Mouse (Mus musculus): ENCODE measurements around the gene Upk3a.
A peak's percentile ranks its signal among the peaks of the same experiment; 100 is the strongest.

The Upk3a gene

GRCm38 (mm10) chr15:85016951-85017664 lies at the start of gene Upk3a:
Upk3a (plus strand) TSS chr15:85017141.
- DNase-seq (ENCODE audit: low spot score) = peak; percentile 83

DNA sequence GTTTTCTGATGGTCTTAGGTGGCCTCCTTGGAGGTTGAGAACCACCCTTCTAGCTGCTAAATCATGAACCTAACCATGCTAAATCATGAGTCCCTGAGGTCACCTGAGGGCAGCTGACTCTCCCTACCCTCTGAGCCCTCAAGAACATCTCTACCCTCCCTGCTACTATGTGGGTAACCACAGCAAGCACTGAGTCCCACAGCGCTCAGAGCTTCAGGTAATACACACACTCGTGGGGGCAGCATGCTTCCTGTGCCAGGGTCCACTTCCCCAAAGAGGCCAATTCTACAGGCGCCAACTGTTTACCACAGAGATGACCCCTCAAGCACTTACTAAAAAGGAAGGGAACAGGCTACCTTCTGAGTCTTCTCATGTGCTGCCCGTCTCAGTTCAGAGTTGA lies 48.4 kb upstream of the Upk3a start:
- DNase-seq (ENCODE audit: low spot score) = no peak

GRCm38 (mm10) chr15:84972860-84973543 lies 43.9 kb upstream of the Upk3a start:
- no peak for DNase-seq (ENCODE audit: low spot score)

DNA sequence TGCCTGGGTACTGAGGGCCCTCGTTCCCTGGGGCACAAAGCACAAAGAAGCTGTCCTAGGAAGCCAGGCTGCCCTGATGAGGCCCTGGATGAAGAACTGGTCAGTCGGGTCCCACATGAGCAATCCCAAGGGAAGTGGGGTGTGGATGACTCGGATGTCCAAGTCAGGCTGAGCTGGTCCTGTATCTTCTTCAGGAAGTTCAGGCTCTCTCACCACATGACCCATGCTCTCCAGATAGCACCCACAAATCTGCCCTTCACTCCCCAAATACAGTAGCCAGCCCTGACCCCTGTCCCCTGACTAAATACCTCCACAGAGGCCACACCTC lies 43.4 kb upstream of the Upk3a start:
- no peak for DNase-seq (ENCODE audit: low spot score)

DNA sequence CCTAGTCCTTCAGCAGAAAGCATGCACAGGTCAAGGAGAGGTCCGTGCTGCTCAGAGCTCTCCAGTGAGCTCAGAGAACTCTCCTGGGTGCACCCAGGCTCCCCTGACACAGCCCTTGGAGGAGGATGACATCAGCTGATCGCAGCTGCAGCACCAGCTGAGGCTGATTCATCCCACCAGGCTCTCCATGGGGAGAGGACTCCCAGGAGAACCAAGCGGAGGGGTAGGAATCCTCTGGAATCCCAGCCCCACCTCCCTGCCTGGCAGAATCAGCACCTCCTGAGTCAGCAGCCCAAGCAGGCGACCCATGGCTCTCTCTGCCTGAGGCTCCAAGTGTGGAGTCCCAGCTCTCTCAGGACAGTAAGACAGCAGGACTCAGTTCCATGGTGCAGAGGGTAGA lies 41.2 kb upstream of the Upk3a start:
- no peak for DNase-seq (ENCODE audit: low spot score)

DNA sequence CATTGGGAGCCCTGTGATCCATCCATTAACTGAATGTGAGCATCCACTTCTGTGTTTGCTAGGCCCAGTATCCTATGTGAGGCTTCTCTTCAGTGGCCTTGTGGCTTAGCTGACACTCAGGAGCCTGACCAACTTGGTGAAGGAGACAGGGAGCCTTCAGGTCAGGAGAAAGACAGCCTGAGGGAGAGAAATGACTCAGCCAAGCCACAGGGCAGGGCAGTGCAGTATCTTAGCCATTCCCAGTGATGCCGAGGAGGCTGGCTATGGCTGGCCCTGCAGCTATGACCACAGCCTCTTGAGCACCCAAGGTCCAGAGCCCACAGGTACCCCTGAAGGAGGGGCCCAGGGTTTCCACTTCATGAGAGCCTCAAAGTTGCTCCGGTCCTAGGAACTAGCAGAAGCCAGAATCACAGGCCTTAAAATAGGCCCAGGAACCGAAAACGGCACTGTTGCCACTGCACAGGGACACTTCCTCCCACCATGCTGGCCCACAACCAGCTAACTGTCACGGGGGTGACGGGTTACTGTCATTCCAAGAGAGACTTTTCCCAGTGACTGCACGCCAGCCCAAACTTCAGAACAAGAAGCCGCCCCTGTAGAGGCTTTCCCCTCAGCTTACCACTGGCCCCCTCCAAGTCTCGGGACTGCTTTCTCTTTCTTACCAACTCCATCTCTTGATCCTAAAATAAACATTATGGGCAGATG lies 35.2 kb upstream of the Upk3a start:
- no peak for DNase-seq (ENCODE audit: low spot score)

DNA sequence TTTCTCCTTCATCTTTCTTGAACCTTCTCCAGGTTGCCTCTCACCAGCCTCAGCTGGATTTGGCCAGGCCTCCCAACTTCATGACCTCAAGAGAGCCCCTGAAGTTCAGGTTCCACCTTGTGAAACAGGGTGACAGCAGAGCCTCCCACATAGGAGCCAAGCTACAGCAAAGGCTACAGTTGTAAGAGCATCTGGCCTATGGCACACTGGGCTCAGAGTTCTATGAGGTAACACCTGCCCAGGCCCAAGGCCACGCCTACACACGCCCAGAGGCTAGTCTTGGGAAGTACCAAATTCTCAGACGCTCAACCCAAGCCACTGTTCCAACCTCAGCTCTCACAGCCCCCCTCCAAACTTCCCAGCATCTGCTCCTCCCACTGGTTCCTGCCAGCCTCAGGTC lies 34.1 kb upstream of the Upk3a start:
- no peak for DNase-seq (ENCODE audit: low spot score)

DNA sequence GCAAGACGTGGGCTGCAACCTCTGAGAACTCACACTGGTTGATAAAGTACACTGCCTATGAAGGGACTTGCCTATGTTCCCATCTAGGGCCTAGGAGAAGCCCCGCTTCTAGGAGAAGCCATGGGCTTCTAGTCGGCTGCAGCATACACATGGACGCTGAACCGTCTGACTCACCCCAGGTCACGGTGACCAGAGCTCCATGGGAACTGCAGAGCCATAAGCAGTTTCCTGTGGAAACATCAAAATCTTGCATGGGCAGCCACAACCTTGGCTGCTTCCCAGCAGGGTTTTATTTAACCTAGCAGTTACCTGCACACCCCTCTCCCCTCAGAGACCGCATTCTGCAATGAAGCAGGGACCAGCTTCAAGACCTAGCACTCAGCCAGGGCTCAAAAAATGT lies 33.2 kb upstream of the Upk3a start:
- no peak for DNase-seq (ENCODE audit: low spot score)

GRCm38 (mm10) chr15:84985516-84986160 lies 31.3 kb upstream of the Upk3a start:
- DNase-seq (ENCODE audit: low spot score) = no peak

DNA sequence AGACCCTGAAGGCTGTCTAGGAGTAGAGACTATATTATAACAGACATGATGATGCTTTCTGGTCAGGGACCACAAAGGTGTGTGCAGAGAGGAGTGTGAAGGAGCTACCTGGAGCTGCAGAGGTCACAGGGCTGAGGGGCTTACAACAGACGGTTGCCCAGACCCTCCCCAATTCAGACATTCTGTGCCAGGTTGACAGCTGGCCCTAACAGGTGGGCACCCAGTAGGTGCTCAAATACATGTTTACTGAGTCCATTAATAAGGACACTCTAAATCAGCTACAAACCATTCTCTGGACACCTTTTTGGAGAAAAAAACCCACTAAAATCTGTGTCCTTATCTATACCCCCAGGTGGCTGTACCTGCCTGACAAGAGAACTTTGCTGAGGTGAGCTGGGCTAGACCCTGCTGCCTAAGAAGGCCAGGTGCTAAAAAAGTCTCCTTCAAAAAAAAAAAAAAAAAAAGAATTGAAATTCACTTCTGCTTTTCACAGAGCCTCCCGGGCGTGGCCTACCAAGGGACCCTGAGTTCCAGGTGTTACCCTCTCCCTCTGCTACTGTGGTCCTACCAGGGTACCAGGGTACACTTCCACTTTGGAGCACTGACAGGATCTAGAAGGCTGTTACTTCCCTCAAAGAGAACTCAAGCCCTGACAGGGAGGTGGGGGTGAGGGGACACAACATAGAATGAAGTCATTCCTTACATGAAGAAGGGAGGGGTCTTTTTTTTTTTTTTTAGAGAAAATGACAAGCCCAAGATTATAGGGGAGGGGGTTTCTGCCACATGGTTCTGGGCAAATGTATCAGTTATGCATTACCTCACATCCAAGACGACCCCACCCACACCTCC lies 30.5 kb upstream of the Upk3a start:
- DNase-seq (ENCODE audit: low spot score) = no peak

DNA sequence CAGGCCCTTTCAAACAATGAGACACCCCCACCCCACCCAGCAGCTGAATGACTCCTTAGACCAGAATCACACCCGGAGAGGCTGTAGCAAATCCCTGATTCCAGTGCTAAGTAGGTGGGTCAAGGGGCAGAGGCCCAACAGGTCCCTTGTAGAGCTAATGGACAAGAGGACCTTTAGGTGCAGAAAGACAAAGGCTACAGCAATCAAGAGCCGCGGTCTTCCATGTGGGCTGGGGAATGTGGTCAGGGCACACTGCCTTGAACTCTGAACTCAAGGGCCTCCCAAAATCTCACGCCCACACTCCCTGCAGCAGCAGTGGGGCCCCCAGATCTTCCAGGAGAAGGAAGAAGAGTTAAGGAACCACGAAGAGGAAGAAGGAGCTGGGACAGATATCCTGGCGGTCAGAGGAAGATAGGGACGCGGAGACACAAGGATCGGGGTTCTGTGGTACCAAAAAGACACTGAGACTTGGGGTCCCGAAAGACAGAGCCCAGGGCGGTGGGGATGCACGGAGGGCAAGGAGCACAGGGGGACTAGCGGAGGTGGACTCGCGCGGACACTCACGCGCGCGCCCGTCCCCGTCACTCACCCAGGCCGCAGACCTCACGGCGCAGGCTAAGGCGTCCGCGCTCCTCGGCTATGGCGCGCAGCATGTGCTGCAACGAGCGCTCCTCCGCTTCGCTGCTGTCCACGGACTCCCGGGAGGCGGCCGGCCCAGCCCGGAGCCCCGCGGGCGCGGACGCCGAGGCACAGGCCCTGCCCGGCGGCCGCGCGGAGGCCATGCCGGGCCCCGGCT lies 29.7 kb upstream of the Upk3a start:
- peak; percentile 38 for DNase-seq (ENCODE audit: low spot score)

DNA sequence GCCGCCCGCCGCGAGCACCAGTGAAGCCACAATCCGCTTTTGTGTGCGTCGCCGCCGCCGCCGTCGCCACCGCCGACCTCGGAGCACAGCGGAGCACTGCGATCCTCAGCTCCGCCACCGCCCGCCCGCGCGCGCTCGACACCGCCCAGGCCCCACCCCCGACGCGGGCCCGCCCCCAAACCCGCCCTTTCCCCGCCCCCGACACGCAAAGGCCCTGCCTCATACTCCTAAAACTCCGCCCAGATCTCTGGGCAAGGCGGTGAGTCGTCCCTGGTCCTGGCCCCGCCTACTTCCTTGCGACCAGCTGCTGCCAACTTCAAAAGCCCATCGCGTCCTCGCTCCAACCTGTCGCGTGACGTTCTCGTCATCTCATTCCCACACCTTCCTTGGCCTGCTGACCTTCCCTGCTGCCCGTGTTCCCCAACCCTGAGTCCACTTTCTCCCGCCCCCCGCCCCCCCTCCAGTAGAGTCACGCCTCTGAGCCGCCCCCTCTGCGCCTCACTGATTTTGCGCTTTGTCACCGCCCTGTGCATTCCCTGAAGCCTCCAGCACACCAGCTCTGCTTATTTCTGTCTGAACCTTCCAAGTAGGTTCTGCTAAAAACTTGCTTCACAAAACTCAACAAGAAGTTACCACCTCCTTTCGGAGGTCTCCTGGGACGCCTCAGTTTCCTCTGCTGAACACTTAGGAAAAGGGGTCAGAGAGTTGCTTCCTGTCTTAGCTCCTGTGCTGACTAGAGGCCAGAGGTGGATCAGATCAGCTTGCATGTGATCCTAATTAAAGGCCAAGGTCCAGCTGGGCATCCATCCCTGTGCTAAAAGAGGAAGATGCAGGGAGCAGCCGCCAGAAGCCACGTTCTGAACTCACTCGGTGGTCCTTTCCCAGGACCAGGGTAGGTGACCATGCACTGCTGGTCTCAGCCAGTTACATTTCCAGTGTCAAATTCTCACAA lies 28.8 kb upstream of the Upk3a start, which contains the start of gene 5031439G07Rik:
Gene 5031439G07Rik, minus strand, starts transcription at position 678 of the 952 bp plus-strand sequence.
- DNase-seq (ENCODE audit: low spot score) = peak; percentile 97

DNA sequence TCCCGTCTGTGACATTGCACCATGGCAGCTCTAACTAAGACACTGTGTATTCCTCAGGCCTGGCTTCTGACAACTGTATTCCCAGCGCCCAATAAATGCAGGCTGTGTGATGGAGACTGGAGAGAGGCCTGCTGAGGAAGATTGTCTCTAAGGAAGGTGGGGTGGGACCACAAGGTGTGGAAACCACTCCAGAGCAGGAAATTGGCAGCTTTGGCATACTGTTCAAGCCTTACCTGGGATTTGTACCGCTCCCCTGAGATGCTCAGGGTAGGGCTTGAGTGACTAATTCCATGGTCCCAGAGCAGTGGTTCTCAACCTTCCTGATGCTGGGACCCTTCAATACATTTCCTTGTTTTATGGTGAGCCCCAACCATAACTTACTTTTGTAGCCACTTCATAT lies 27.8 kb upstream of the Upk3a start:
- no peak for DNase-seq (ENCODE audit: low spot score)

GRCm38 (mm10) chr15:84989771-84990170 lies 27.2 kb upstream of the Upk3a start:
- DNase-seq (ENCODE audit: low spot score) = no peak

- DNase-seq (ENCODE audit: low spot score) = no peak
These were observed 22.4 kb upstream of the Upk3a start for GRCm38 (mm10) chr15:84994498-84994897.

DNA sequence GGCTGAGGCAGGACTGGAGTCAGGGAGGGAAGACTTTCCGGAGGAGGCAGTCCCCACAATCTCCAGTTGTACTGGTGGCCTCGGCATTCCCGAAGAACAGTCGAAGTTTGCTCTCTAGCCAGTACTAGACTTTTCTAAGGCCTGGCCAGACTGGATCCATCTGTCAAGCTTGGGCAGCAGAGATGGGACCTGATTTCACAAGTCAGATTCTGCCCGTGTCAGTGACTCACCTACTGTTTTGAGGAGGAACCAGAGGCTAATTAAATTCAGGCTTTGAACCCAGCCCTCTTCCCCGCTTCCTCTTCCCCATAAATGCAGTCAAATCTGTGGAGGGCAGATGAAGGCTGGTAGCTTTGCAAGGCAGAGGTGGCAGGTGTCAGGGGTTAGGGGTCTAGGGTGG lies 21.9 kb upstream of the Upk3a start:
- DNase-seq (ENCODE audit: low spot score) = no peak

- DNase-seq (ENCODE audit: low spot score) = no peak
These were observed 21.0 kb upstream of the Upk3a start for GRCm38 (mm10) chr15:84995967-84996366.

- no peak for DNase-seq (ENCODE audit: low spot score)
These were observed 19.0 kb upstream of the Upk3a start for GRCm38 (mm10) chr15:84997768-84998454.

GRCm38 (mm10) chr15:84999911-85000310 lies 17.0 kb upstream of the Upk3a start:
- DNase-seq (ENCODE audit: low spot score) = no peak
